Mouse (Mus musculus): ENCODE results near the gene Gm3264.
"Not testable (repeated sequence)": the region's sequence is repeated elsewhere in the genome, so short reads cannot be mapped to it uniquely, and the experiment has no call there.

DNA sequence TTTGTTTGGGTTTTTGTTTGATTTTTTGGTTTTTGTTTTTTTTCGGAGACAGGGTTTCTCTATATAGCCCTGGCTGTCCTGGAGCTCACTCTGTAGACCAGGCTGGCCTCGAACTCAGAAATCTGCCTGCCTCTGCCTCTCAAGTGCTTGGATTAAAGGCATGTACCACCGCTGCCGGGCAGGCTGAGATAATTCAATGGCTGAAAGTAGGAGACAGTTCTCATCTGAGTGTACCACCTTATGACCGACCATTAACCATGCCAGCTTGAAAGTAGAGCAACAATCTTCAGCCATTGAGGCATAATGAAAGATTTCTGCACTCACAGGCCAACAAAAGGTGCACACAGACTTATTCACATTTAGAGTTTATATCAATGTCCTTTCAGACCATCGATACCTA lies 49.0 kb upstream of the Gm3264 start:
- TF ChIP-seq USF1 (IDR thresholded peaks at IDR 0.05; ENCODE audit: low read depth); POLR2AphosphoS2 (IDR thresholded peaks at IDR 0.05; ENCODE audit: insufficient read length, low read depth); POLR2A (IDR thresholded peaks at IDR 0.05; ENCODE audit: insufficient read length, low read depth); TCF3 (IDR thresholded peaks at IDR 0.05; ENCODE audit: insufficient read length, low read depth): not testable (repeated sequence)
